ENCODE assay signal across 1 mouse cellular context in the genomic region with DNA sequence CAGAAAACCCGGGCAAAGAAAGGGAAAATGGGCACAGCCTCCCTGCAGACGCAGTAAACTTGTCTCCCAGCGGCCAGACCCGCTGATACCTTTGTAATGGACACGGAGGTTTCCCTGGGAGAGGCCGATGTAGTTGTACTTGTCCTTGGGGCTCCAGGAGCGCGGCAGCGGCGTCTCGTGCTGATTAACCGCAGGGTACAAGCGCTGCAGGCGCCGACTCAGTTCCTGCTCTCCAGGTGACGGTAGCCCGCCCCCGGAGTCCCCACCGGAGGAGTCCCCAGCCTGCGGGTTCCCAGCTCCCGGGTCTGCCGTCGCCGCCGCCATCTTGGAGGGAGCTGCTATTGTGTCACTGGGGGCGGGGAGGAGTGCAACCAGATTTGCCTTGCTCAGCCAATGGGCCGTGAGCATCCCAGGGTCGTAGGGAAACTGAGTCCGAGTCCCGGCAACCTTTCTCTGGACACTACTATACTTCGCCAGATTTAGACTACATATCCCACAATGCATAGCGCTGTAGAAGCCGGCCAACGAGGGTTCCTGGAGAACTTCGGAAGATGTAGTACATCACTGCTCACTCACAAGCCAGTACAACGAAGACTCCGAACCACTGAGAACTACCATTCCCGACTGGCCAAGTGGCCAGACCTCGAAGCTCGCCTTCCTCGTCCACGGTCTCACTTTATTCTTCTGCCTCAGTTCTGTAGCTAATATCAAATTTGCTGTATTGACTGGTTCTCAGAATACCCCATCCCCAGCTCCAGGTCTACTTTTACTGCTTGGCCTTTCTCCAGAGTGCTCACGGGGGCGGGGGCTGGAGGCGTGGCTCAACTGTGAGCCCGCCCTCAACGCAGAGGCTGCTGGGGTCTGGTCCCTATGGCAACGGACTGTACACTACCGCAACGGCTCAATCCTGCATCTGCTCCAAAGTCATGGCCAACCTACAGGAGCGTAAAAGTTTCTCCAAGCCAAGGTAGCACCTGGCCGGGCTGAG.
A peak's percentile ranks its signal among the peaks of the same experiment; 100 is the strongest.
TF ChIP-seq lines count a peak whose summit lies in the region.

A gene (minus strand): TSS at position 490 of the 988 bp plus-strand sequence.
A gene (plus strand): TSS at position 871 of the 988 bp plus-strand sequence.

TF ChIP-seq in CH12.LX, 34 proteins besides CTCF, POLR2A, EP300 and RAD21 (continued from another document):
- TF ChIP-seq RCOR1 (conservative IDR thresholded peaks at IDR 0.05; ENCODE audit: low read depth, low read length) = no peak
- peak; percentile 31; the same call in 1 of the 2 replicates for TF ChIP-seq ZMIZ1 (IDR thresholded peaks at IDR 0.05; ENCODE audit: low read depth, low read length)
- no peak for TF ChIP-seq CHD1 (IDR thresholded peaks at IDR 0.05; ENCODE audit: low read depth, low read length)
- no peak for TF ChIP-seq UBTF (IDR thresholded peaks at IDR 0.05; ENCODE audit: low read depth, low read length)
- TF ChIP-seq IRF4 (IDR thresholded peaks at IDR 0.05; ENCODE audit: low read depth, low read length) = peak; percentile 34; the same call in 1 of the 2 replicates
- TF ChIP-seq SIN3A (IDR thresholded peaks at IDR 0.05; ENCODE audit: low read length) = peak; percentile 98
- peak; percentile 49 for TF ChIP-seq NRF1 (IDR thresholded peaks at IDR 0.05; ENCODE audit: low read depth, low read length)
- no peak for TF ChIP-seq E2F4 (IDR thresholded peaks at IDR 0.05; ENCODE audit: insufficient replicate concordance, low read depth, low read length)
- peak; percentile 95 for TF ChIP-seq HCFC1 (IDR thresholded peaks at IDR 0.05; ENCODE audit: low read depth, low read length)
- TF ChIP-seq TBP (conservative IDR thresholded peaks at IDR 0.05; ENCODE audit: low read depth, low read length) = peak; percentile 93
- TF ChIP-seq MAZ (IDR thresholded peaks at IDR 0.05; ENCODE audit: low read depth, low read length) = 0 out of 2 replicates have a peak, but pooled peaks have one; percentile 57
- no peak for TF ChIP-seq JUN (IDR thresholded peaks at IDR 0.05; ENCODE audit: insufficient read depth, low read depth, low read length)
- TF ChIP-seq ETS1 (conservative IDR thresholded peaks at IDR 0.05; ENCODE audit: low read depth, low read length) = no peak
- no peak for TF ChIP-seq USF2 (conservative IDR thresholded peaks at IDR 0.05; ENCODE audit: low read depth, low read length)
- TF ChIP-seq JUND (conservative IDR thresholded peaks at IDR 0.05; ENCODE audit: low read depth, low read length) = no peak
- TF ChIP-seq MAFK (IDR thresholded peaks at IDR 0.05; ENCODE audit: insufficient replicate concordance, low read length) = no peak
- no peak; the same call in 1 of the 2 replicates for TF ChIP-seq CHD2 (IDR thresholded peaks at IDR 0.05; ENCODE audit: low read length)
- TF ChIP-seq MEF2A (IDR thresholded peaks at IDR 0.05; ENCODE audit: borderline replicate concordance, low read depth, low read length) = no peak; the same call in 1 of the 2 replicates
- TF ChIP-seq MXI1 (IDR thresholded peaks at IDR 0.05; ENCODE audit: low read depth, low read length) = peak; percentile 99
- no peak for TF ChIP-seq ZNF384 (IDR thresholded peaks at IDR 0.05; ENCODE audit: low read depth, low read length)
- peak; percentile 81 for TF ChIP-seq NELFE (IDR thresholded peaks at IDR 0.05; ENCODE audit: low read depth, low read length)
- peak; percentile 60 for TF ChIP-seq BHLHE40 (IDR thresholded peaks at IDR 0.05; ENCODE audit: low read depth, low read length)
- peak; percentile 100 for TF ChIP-seq KAT2A (IDR thresholded peaks at IDR 0.05; ENCODE audit: insufficient replicate concordance, low read length)
- TF ChIP-seq GABPA (IDR thresholded peaks at IDR 0.05; ENCODE audit: insufficient replicate concordance, low read depth, low read length) = peak; percentile 92; the same call in 1 of the 2 replicates
